Mouse (Mus musculus): ENCODE measurements at regions not wholly inside any gene's neighbourhood (a gene's known extent, or its start where the extent isn't known, plus 50 kb on each side); places are given as distances from the start of the nearest gene placed in this dataset.

DNA sequence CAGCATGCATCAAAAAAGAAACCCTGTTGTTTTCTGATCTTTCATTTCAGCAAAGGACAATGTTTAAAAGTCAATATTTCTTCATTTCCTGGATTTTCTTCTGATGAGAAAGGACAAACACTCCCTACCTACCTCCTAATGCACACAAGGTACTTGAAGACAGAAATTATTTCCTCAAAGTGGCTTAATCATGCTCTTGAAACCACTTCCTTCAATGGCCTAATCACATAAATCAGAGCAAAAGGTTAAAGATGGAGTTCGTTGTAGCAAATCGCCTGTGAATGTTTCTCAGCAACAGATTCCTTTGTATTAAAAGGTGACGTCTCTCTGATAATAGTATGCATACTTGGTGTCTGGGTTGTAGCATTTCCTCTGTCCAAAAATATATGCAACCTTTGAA lies 124.3 kb upstream of the Gm10306 start:
- H3K27ac ChIP-seq (ENCODE audit: insufficient read depth, low read length): no peak overlapping the region
- no peak overlapping the region for H3K4me3 ChIP-seq (ENCODE audit: insufficient read depth, low read length)
- TF ChIP-seq POLR2A (IDR thresholded peaks at IDR 0.05; ENCODE audit: low read depth, low read length) (no peak), CTCF (IDR thresholded peaks at IDR 0.05; ENCODE audit: borderline replicate concordance, insufficient read depth, low read length) (no peak)
- no peaks in the 10 kb centered on the region for H3K4me1 ChIP-seq (ENCODE audit: control insufficient read depth, insufficient read depth, low read length)

DNA sequence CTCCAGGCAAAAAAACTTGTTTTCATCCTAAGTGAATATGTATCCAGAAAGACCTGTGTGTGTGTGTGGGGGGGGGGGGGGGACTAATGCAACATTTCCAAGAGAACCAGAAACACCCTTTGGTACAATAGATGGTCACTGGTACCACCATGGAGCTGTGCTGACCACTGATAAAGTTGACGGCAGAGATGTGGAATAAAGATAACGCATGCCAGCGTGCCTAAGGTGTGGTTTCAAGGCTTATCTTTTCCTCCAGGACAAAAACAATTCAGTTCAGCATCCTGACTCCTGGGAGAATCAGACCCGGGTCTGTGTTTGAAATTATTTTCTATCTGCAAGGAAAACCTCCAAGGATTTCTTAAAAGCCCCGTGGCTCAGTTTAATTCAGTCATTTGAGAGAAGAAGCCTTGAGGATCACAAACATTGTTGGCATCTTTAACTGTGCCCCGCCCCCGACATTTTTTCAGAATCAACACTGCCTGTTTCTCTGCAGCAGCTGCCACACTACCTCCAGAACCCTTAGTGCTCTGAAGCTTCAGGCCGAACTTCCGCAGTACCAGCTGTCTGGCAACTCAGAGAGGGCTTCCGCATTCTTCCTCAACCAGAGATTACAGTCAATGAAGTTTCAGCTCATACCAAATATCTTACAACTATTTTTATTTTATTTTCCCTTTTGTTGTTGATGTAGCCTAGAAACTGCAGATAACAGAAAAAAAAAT lies 118.5 kb upstream of the Gm10306 start:
- Histone ChIP-seq H3K4me3 (ENCODE audit: insufficient read depth, low read length) (no peak overlapping the region), H3K4me1 (ENCODE audit: control insufficient read depth, insufficient read depth, low read length) (no peaks in the 10 kb centered on the region), H3K27ac (ENCODE audit: insufficient read depth, low read length) (no peak overlapping the region)
- TF ChIP-seq POLR2A (IDR thresholded peaks at IDR 0.05; ENCODE audit: low read depth, low read length) (no peak), CTCF (IDR thresholded peaks at IDR 0.05; ENCODE audit: borderline replicate concordance, insufficient read depth, low read length) (no peak)

DNA sequence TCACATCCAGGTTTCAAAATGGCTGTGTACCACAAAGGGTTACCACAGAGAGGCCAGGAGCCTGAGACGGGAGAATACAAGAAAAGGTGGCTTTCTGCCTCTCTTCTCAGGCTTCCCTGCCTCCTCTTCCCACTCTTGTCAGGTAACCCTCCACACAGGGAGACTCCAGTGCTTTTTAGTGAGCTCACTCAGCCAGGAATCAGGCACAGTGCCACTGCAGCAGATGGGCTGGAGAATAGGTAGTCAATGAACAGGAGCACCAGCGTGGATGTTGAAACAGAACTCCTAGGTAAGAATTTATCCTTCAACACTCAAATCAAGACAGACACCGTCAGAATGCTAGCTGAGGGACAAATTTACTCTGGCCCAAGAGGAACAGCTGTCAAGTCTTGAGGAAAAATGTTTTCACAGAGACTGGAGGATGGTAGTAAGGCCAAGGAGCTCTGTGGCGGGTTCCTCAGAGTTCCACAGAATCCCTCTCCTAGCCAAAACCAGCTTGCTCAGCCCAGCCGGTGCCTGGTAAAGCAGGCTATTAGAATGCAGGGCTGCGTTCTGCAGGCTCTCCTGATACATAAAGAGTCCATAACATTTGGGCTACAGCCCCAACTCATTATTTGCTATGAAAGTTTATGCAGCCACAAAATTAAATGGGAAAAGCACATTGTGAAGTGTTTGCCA lies 117.0 kb upstream of the Gm10306 start:
- Histone ChIP-seq H3K4me3 (ENCODE audit: insufficient read depth, low read length) (no peak overlapping the region), H3K27ac (ENCODE audit: insufficient read depth, low read length) (no peak overlapping the region), H3K4me1 (ENCODE audit: control insufficient read depth, insufficient read depth, low read length) (no peaks in the 10 kb centered on the region)
- TF ChIP-seq POLR2A (IDR thresholded peaks at IDR 0.05; ENCODE audit: low read depth, low read length): no peak
- TF ChIP-seq CTCF (IDR thresholded peaks at IDR 0.05; ENCODE audit: borderline replicate concordance, insufficient read depth, low read length): no peak

DNA sequence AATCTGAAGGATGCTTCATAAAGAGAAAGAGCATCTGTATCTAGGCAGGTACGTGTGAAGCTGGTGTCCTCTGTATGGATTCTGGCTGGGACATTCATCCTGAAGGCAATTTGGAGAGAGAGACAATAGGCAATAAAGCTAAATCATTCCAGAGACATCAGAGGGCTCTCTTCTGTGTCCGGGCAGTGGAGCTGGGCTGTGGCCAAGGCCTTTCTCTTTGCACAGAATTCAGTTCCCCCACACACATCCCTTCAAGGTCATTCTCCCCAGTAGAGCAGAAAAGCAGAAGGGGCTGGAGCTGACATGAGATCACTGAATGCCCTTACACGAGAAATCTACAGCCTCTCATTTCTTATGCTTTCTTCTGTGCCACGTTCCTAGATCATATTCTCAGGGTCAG lies 109.7 kb upstream of the Gm10306 start:
- no peak overlapping the region for H3K4me3 ChIP-seq (ENCODE audit: insufficient read depth, low read length)
- no peak for TF ChIP-seq CTCF (IDR thresholded peaks at IDR 0.05; ENCODE audit: borderline replicate concordance, insufficient read depth, low read length)
- no peak for TF ChIP-seq POLR2A (IDR thresholded peaks at IDR 0.05; ENCODE audit: low read depth, low read length)
- H3K4me1 ChIP-seq (ENCODE audit: control insufficient read depth, insufficient read depth, low read length): no peaks in the 10 kb centered on the region

More for the DNA sequence above, 109.7 kb upstream of the Gm10306 start:
- no peak overlapping the region for H3K27ac ChIP-seq (ENCODE audit: insufficient read depth, low read length)
